Mouse (Mus musculus): ENCODE measurements at regions not wholly inside any gene's neighbourhood (a gene's known extent, or its start where the extent isn't known, plus 50 kb on each side); places are given as distances from the start of the nearest gene placed in this dataset.

DNA sequence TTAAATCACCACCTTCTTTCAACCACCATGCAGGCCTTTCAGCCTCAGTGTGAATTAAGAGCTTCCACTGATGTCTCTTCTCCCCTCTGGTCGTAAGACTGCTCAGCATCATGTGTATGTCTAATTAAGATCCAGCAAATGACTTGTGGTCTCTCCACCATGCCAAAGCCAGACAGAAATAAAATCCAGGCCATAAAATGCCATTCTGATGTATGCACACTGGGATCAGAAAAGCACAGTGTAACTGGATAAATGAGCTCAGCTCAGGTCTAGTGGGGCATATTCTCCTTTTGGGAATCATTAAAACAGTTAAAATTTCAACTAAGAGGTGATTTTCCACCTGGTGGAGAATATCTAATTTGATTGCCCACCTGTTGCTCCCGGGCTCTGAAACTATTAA, 136.5 kb downstream of the Slc5a7 start:
- Histone ChIP-seq H3K9ac (ENCODE audit: low read depth, low read length) (no peak overlapping the region), H3K4me1 (ENCODE audit: control insufficient read depth, insufficient read depth, low read length) (no peaks in the 10 kb centered on the region), H3K9me3 (replicated peaks; ENCODE audit: control insufficient read depth, low read length, poor library complexity, severe bottlenecking) (no peaks in the 10 kb centered on the region), H3K4me3 (ENCODE audit: low read depth, low read length) (no peak overlapping the region), H3K36me3 (ENCODE audit: control insufficient read depth, insufficient read depth, low read length) (no peaks in the 10 kb centered on the region), H3K4me2 (ENCODE audit: low read length) (no peak overlapping the region), H3K27me3 (ENCODE audit: control insufficient read depth, insufficient read depth, low read depth, low read length) (no peaks in the 10 kb centered on the region), H3K27ac (ENCODE audit: low read length) (no peak overlapping the region)
- 86% methylated on average over 2 of the region's 2 CpGs for WGBS
- no peak for ATAC-seq

- no peak for ATAC-seq
- WGBS = 61% methylated on average over 4 of the region's 4 CpGs
Observed at GRCm38 (mm10) chr17:54158753-54159152, 140.1 kb downstream of the Slc5a7 start.

GRCm38 (mm10) chr17:54158330-54158729, 140.5 kb downstream of the Slc5a7 start:
- H3K4me1 ChIP-seq (ENCODE audit: control insufficient read depth, insufficient read depth, low read length) = no peaks in the 10 kb centered on the region
- no peak overlapping the region for H3K27ac ChIP-seq (ENCODE audit: low read length)
- no peak overlapping the region for H3K4me3 ChIP-seq (ENCODE audit: low read depth, low read length)
- no peak overlapping the region for H3K4me2 ChIP-seq (ENCODE audit: low read length)
- 98% methylated on average over 1 of the region's 1 CpGs for WGBS
- no peaks in the 10 kb centered on the region for H3K36me3 ChIP-seq (ENCODE audit: control insufficient read depth, insufficient read depth, low read length)
- ATAC-seq = no peak
- H3K9me3 ChIP-seq (replicated peaks; ENCODE audit: control insufficient read depth, low read length, poor library complexity, severe bottlenecking) = no peaks in the 10 kb centered on the region
- no peak overlapping the region for H3K9ac ChIP-seq (ENCODE audit: low read depth, low read length)
- no peaks in the 10 kb centered on the region for H3K27me3 ChIP-seq (ENCODE audit: control insufficient read depth, insufficient read depth, low read depth, low read length)

More at GRCm38 (mm10) chr17:54158753-54159152, 140.1 kb downstream of the Slc5a7 start:
- no peak overlapping the region for H3K4me2 ChIP-seq (ENCODE audit: low read length)
- no peaks in the 10 kb centered on the region for H3K9me3 ChIP-seq (replicated peaks; ENCODE audit: control insufficient read depth, low read length, poor library complexity, severe bottlenecking)
- H3K27me3 ChIP-seq (ENCODE audit: control insufficient read depth, insufficient read depth, low read depth, low read length) = no peaks in the 10 kb centered on the region
- H3K36me3 ChIP-seq (ENCODE audit: control insufficient read depth, insufficient read depth, low read length) = no peaks in the 10 kb centered on the region
- no peak overlapping the region for H3K27ac ChIP-seq (ENCODE audit: low read length)
- no peak overlapping the region for H3K4me3 ChIP-seq (ENCODE audit: low read depth, low read length)
- no peaks in the 10 kb centered on the region for H3K4me1 ChIP-seq (ENCODE audit: control insufficient read depth, insufficient read depth, low read length)
- no peak overlapping the region for H3K9ac ChIP-seq (ENCODE audit: low read depth, low read length)

- Histone ChIP-seq H3K4me1 (ENCODE audit: control insufficient read depth, insufficient read depth, low read length) (no peaks in the 10 kb centered on the region), H3K4me2 (ENCODE audit: low read length) (no peak overlapping the region), H3K4me3 (ENCODE audit: low read depth, low read length) (no peak overlapping the region), H3K27ac (ENCODE audit: low read length) (no peak overlapping the region), H3K36me3 (ENCODE audit: control insufficient read depth, insufficient read depth, low read length) (no peaks in the 10 kb centered on the region), H3K9me3 (replicated peaks; ENCODE audit: control insufficient read depth, low read length, poor library complexity, severe bottlenecking) (no peaks in the 10 kb centered on the region), H3K27me3 (ENCODE audit: control insufficient read depth, insufficient read depth, low read depth, low read length) (no peaks in the 10 kb centered on the region), H3K9ac (ENCODE audit: low read depth, low read length) (no peak overlapping the region)
- WGBS = 79% methylated on average over 1 of the region's 1 CpGs
- no peak for ATAC-seq
Observed at GRCm38 (mm10) chr17:54155801-54156200, 143.0 kb downstream of the Slc5a7 start.

DNA sequence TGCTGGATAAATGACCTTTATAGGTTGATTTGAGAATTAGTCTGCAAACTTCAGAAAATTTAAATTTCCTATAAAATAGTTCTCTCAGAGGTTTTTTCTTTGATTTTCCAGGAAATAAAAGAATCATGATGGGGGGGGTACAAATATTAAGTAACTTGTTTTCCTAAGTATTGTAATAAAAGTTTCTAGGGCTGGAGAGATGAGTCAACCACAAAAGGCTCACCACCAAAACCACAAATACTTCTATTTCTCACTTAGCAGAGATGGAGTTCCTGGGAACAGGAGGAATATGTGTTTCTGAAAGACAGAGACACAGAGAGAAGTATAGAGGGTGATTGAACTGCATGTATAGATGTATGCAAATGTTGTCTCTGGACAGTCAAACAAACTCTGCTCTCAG, 144.3 kb downstream of the Slc5a7 start:
- Histone ChIP-seq H3K4me1 (ENCODE audit: control insufficient read depth, insufficient read depth, low read length) (no peaks in the 10 kb centered on the region), H3K4me2 (ENCODE audit: low read length) (no peak overlapping the region), H3K9ac (ENCODE audit: low read depth, low read length) (no peak overlapping the region), H3K36me3 (ENCODE audit: control insufficient read depth, insufficient read depth, low read length) (no peaks in the 10 kb centered on the region), H3K27ac (ENCODE audit: low read length) (no peak overlapping the region), H3K4me3 (ENCODE audit: low read depth, low read length) (no peak overlapping the region), H3K9me3 (replicated peaks; ENCODE audit: control insufficient read depth, low read length, poor library complexity, severe bottlenecking) (no peaks in the 10 kb centered on the region), H3K27me3 (ENCODE audit: control insufficient read depth, insufficient read depth, low read depth, low read length) (no peaks in the 10 kb centered on the region)
- ATAC-seq = no peak

All from midbrain, embryonic 16.5 days (tissue).